Mouse (Mus musculus) bone marrow macrophage, adult 2 months (primary cell): ENCODE results near the gene Tubal3.

ENCODE experiments used
- CTCF ChIP-seq: IDR thresholded peaks from 2 replicates; pipeline ENCODE4 v1.5.1; 2012; ENCODE audit warnings: low read depth, mild to moderate bottlenecking, low read length, moderate library complexity
- POLR2A ChIP-seq: IDR thresholded peaks from 2 replicates; pipeline ENCODE4 v1.6.1; 2012; ENCODE audit warnings: mild to moderate bottlenecking, low read depth, low read length, borderline replicate concordance

GRCm38 (mm10) chr13:3899301-3899700 is 18.8 kb upstream of the Tubal3 start:
- TF ChIP-seq CTCF (no peak), POLR2A (no peak)
